Mouse (Mus musculus) urinary bladder, postnatal 10 days (tissue): ENCODE results near the gene Efhc1.

ENCODE experiments used
- DNase-seq: peaks from one replicate; pipeline ENCODE4 v3.0.0; 2022; ENCODE audit warnings: low spot score

Gene Efhc1

GRCm38 (mm10) chr1:20951799-20952198, 373 bp downstream of the Efhc1 start:
- no peak for DNase-seq

- no peak for DNase-seq
Measured at GRCm38 (mm10) chr1:20954876-20955275, 3.5 kb downstream of the Efhc1 start.

- no peak for DNase-seq
Measured at GRCm38 (mm10) chr1:20969642-20970041, 18.2 kb downstream of the Efhc1 start.

GRCm38 (mm10) chr1:20973389-20973788, 22.0 kb downstream of the Efhc1 start:
- no peak for DNase-seq

GRCm38 (mm10) chr1:20974341-20975135, 23.1 kb downstream of the Efhc1 start:
- no peak for DNase-seq

GRCm38 (mm10) chr1:20980553-20980952, 29.1 kb downstream of the Efhc1 start:
- no peak for DNase-seq

- DNase-seq = no peak
Measured at GRCm38 (mm10) chr1:20981764-20982163, 30.3 kb downstream of the Efhc1 start.

GRCm38 (mm10) chr1:20984103-20984502, 32.7 kb downstream of the Efhc1 start:
- no peak for DNase-seq

GRCm38 (mm10) chr1:20984582-20984981, 33.2 kb downstream of the Efhc1 start:
- no peak for DNase-seq

GRCm38 (mm10) chr1:20986378-20987056, 35.1 kb downstream of the Efhc1 start:
- no peak for DNase-seq

GRCm38 (mm10) chr1:20989461-20990083, 38.1 kb downstream of the Efhc1 start:
- DNase-seq = no peak

GRCm38 (mm10) chr1:20993690-20994089, 42.3 kb downstream of the Efhc1 start:
- DNase-seq = no peak

GRCm38 (mm10) chr1:20994338-20994737, 42.9 kb downstream of the Efhc1 start:
- DNase-seq = no peak

GRCm38 (mm10) chr1:20995331-20995986, 44.0 kb downstream of the Efhc1 start:
- DNase-seq = no peak

- DNase-seq = no peak
Measured at GRCm38 (mm10) chr1:20996603-20997327, 45.3 kb downstream of the Efhc1 start.

GRCm38 (mm10) chr1:20997328-20997689, 45.9 kb downstream of the Efhc1 start:
- DNase-seq = no peak

GRCm38 (mm10) chr1:20997881-20998389, 46.5 kb downstream of the Efhc1 start:
- DNase-seq = no peak

- no peak for DNase-seq
Measured at GRCm38 (mm10) chr1:21002246-21003142, 51.1 kb downstream of the Efhc1 start.

- no peak for DNase-seq
Measured at GRCm38 (mm10) chr1:21004596-21004995, 53.2 kb downstream of the Efhc1 start.

- no peak for DNase-seq
Measured at GRCm38 (mm10) chr1:21006775-21007174, 55.3 kb downstream of the Efhc1 start.
